Mouse (Mus musculus) layer of hippocampus, adult 9-11 months (tissue): Measurements from ENCODE around the gene Pxt1.

Source experiments
- DNase-seq: peaks from one replicate; pipeline ENCODE4 v3.0.0; 2022

Gene Pxt1

GRCm38 (mm10) chr17:28909252-28909941, 34.2 kb downstream of the Pxt1 start:
- no peak for DNase-seq

GRCm38 (mm10) chr17:28907959-28908358, 35.7 kb downstream of the Pxt1 start:
- peak; percentile 70 for DNase-seq

DNA sequence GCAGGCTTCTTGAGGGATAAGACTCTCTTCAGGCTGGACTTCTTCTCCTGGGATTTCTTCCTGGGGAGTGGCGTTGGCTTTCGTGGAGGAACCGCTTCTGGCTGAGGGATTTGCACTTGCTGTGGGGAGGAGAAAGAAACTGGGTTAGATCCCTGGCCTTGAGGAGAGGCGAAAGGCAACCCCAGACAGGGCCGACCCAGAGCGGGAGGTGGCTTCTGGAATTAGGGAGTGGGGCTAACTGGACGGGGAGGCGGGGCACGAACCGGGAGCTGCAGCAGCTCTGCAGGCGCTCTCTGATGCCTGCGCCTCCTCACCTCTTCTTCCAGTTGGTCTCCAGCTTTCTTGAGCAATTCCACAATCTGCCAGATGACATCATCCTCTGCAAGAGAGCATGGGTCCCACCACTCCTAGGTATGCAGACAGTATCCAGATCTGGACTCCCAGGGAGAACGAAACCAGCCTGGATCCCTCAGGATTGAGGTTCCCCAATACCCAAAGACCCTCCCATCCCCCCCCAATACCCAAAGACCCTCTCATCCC, 38.2 kb downstream of the Pxt1 start:
- DNase-seq, result no peak

- peak; percentile 76 for DNase-seq
Measured at GRCm38 (mm10) chr17:28904546-28905376, 38.9 kb downstream of the Pxt1 start.

- DNase-seq, result no peak
Measured at GRCm38 (mm10) chr17:28901559-28901958, 42.1 kb downstream of the Pxt1 start.

GRCm38 (mm10) chr17:28899427-28899826, 44.2 kb downstream of the Pxt1 start:
- DNase-seq, result no peak

GRCm38 (mm10) chr17:28898249-28898648, 45.4 kb downstream of the Pxt1 start:
- DNase-seq, result no peak

- DNase-seq, result no peak
Measured at GRCm38 (mm10) chr17:28897817-28898216, 45.8 kb downstream of the Pxt1 start.

GRCm38 (mm10) chr17:28896095-28896780, 47.4 kb downstream of the Pxt1 start:
- no peak for DNase-seq

DNA sequence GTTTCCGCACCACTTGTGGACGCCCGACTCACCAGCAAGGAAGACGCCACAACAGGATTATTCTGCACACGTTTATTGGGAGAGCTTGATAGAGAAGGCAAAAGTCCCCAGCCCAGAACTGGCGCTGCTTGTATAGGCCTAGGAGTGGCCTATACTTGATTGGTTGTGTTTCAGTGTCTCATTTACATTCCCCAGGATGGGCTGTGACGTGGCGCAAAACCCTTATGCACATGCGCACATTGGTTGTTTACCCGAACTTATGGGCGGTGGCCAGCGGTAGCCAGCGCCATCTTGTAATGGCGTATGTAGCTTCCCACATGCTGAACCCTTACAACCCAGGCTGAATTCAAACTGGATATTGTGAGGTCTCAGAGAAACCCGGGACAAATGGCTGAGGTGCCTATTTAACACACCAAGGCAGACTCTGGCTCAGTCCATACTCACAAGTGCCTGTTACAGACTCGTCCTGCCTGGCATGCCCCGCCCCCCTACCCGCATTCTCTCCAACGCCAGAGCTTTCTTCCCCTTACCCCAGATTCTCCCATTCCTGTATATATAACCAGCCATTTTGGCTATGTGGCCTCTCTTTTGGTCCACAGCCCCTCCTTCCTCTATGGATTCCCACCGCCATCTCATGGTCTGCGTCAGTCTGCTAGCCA, 48.3 kb downstream of the Pxt1 start:
- no peak for DNase-seq

DNA sequence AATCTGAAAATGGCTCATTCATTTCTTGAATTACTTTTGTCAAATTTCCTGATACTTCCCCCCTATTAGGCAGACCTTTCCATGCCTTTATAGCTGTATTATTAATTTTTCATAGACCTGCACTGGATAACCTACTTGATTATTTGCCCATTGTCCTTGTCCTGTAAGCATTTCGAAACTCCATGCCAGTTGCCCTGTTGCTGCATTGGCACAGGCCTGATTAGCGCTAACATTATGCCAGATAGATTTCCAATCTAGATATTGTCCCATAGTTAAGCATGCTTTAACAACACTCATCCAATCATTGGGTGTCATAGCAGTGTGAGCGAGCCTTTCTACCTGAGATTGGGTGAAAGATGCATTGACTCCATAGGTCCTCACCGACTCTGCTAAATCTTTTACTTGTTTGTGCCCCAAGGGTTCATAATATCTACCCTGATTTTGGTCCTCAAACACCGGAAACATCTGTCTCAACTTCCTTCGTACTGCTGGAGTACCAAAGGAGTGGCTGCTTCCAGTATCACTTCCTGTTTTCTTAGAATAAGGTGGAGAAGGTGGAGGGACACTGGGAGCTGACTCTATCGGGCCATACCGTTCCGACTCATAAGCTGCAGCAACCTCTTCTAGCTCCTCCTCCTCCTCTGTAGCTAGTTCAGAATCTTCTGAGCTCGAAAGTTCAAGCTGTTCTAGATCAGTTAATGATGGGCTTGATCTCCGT, 49.4 kb downstream of the Pxt1 start:
- no peak for DNase-seq

- no peak for DNase-seq
Measured at GRCm38 (mm10) chr17:28886266-28886665, 57.4 kb downstream of the Pxt1 start.

DNA sequence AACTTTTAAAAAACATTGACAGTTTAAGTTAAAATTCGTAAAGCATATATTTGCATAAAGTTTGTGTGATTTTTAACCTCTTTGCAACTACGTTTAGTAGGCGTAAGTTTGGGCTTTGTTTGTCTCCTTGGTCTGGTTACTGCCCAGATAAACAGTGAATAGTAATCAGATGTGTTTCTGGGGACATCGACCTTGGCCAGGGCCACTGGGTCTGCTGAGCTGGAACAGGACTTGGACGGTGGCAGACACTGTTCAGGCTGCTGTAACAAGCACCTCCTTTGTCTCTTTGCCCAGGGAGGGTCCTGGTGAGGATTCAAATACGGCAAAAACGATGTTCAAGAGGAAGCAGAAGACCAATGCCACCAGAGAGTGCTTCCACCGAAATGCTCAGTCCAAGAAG, 58.4 kb downstream of the Pxt1 start:
- DNase-seq, result no peak
